Mouse (Mus musculus) frontal cortex, adult 2 months (tissue): ENCODE measurements at regions not wholly inside any gene's neighbourhood (a gene's known extent, or its start where the extent isn't known, plus 50 kb on each side); places are given as distances from the start of the nearest gene placed in this dataset.
A peak's percentile ranks its signal among the peaks of the same experiment; 100 is the strongest.
"Not testable (repeated sequence)": the region's sequence is repeated elsewhere in the genome, so short reads cannot be mapped to it uniquely, and the experiment has no call there.

Experiments
- DNase-seq, 2 experiments: peaks; one replicate each; pipeline ENCODE4 v3.0.0; 2022; ENCODE audit warnings: low spot score in 1 of 2; ENCODE audit errors: extremely low spot score in 1 of 2

DNA sequence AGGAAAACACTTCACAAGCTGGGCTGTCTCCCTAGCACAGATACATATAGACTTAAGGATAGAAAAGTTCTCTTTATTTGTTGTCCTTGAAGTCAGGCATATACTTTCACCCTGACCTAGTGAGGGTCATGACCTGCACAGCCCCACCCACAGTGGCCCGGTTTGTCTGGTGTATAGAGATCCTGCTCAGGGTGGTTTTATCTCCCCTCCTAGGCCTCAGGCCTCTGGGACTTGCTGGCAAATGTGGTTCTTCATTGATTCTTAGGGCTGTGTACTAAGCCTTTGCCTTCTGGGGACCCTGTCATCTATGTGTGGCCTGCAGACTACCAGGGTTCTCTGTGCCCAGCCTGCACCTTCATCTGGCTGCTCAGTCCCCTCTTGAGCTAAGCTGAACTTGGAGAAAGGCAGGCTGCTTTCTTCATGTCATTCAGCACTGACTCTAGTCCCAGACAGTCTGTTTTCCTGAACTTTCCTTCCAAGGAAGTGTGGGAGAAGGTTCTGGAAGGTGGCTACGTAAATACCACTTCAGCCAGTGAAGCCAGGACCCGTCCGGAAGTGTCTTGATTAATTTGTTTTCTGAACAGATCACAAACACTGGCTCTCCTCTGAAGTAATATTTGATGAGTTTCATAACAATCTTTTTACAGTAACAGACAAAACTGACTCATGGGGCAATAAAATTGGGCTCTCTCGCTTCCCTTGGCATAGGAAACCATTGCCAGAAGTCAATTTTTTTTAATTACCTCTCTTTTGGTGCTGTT is 135.0 kb upstream of the Dapk1 start:
- no peak for DNase-seq

- DNase-seq: peak in 1 of 2 experiments; percentile 82
Measured at GRCm38 (mm10) chr13:60467821-60468579, 133.7 kb upstream of the Dapk1 start.

- peak in 1 of 2 experiments; percentile 63 for DNase-seq
Measured at GRCm38 (mm10) chr13:60470426-60471398, 131.0 kb upstream of the Dapk1 start.

GRCm38 (mm10) chr13:60471602-60472001 is 130.1 kb upstream of the Dapk1 start:
- DNase-seq: no peak

GRCm38 (mm10) chr13:60476366-60476765 is 125.4 kb upstream of the Dapk1 start:
- no peak for DNase-seq

GRCm38 (mm10) chr13:60478301-60478700 is 123.4 kb upstream of the Dapk1 start:
- no peak for DNase-seq

GRCm38 (mm10) chr13:60479043-60479861 is 122.5 kb upstream of the Dapk1 start:
- DNase-seq: peak; percentile 45 to 80

- no peak for DNase-seq
Measured at GRCm38 (mm10) chr13:60479862-60480730, 121.7 kb upstream of the Dapk1 start.

- DNase-seq: no peak
Measured at GRCm38 (mm10) chr13:60480731-60481431, 120.9 kb upstream of the Dapk1 start.

GRCm38 (mm10) chr13:60481451-60481850 is 120.3 kb upstream of the Dapk1 start:
- not testable (repeated sequence) for DNase-seq

DNA sequence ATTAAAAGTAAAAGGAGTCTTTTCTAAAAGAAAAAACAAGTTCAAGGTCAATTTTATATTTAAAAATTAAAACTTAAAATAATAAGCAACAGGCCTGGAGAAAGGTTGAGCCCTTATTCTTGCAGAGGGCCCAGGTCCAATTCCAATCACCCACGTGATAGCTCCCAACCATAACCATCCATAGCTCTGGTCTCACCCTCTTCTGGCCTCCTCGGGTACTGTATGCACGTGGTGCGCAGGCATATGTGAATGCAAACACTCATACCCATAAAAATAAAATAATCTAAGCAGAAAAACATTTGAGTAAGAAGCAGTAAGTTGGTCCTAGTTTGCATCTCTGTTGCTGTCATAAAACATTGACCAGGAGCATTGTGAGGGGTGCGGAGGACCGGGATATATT is 119.8 kb upstream of the Dapk1 start:
- DNase-seq: no peak

DNA sequence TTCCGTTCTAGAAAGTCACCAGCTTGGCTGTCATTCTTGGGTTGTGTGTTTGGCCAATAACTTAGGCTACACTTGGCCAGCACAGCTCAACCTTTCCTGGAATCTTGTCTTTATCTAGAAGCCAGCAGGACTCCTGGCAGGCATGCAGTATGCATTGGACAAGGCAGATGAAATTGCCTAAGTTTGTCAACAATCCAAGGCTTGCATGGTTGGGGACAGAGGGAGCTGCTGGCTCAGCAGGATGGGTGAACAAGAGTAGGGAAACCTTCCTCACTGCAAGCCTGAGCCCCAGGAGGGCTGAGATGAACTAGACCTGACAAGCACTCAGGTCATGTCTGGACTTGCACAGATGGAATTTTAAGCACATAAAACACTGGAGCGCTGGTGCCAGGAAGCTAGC is 115.6 kb upstream of the Dapk1 start:
- no peak for DNase-seq

GRCm38 (mm10) chr13:60486871-60487270 is 114.9 kb upstream of the Dapk1 start:
- no peak for DNase-seq

GRCm38 (mm10) chr13:60488131-60488883 is 113.4 kb upstream of the Dapk1 start:
- DNase-seq: peak; percentile 61 to 77

GRCm38 (mm10) chr13:60488884-60489265 is 112.9 kb upstream of the Dapk1 start:
- DNase-seq: no peak

GRCm38 (mm10) chr13:60491948-60492464 is 109.7 kb upstream of the Dapk1 start:
- DNase-seq: no peak

DNA sequence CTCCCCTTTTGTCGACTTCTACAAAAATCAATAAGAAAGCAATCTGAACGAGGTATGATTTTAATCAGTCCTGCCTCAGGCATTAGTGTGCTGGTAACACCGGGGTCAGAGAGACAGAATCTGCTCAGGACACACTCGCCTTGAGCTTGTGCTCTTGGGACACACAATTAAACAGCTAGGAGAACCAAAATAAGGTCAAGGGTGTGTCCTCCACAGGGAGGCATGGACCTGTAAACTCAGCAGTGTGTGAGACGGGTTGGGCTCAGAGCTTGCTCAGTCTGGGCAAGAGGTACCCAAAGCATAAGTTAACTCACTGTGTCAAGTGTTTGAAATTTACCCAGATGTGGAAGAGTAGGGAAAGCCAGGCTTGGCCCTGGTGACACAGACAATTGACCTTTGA is 107.9 kb upstream of the Dapk1 start:
- no peak for DNase-seq
